Mouse (Mus musculus) left cerebral cortex, postnatal 14 days (tissue): Measurements from ENCODE around the gene Megf8. TPM values are rescaled to one million over a fixed set of nuclear protein-coding genes. Genes with fewer than 3 reads are reported as not detected.

Experiments used
- DNase-seq, 2 experiments: peaks; one replicate each; pipeline ENCODE4 v3.0.0; 2021 to 2022; ENCODE audit warnings: low spot score in 2 of 2, mixed read lengths in 1 of 2
- intact Hi-C: fragments of 180-260 bp; cut with DNase I; formaldehyde crosslinking; loops from one replicate; pipeline ENCODE4 v1.15.1; 2025
- total RNA-seq, 2 experiments: library from RNA; stranded (reverse); gene quantifications; 2 replicates each; pipeline ENCODE4 v1.2.3; 2021

The Megf8 gene
- total RNA-seq, 2 experiments from 2014 or later, result 97.4 to 97.8 TPM

DNA sequence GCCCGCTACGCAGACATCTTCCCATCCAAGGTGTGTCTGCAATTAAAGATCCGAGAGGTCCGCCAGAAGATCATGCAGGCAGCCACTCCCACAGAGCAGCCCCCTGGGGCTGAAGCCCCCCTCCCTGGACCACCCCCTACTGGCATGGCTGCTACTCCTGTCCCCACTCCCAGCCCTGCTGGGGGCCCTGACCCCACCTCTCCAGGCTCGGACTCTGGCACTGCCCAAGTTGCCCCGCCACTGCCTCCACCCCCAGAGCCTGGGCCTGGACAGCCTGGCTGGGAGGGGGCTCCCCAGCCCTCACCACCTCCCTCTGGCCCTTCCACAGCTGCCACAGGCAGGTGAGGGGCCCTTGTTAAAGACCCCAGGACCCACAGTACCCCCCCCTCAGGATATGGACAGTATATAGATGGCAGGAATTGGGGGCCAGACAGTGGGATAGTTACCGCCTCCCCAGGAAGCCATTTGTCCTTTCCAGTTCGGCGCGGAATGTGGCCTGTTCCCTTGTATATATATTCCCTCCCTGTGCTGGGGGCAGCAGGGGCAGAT is 23.7 kb upstream of the Megf8 start:
- DNase-seq, result no peak
- intact Hi-C loops, result no loop called here

GRCm38 (mm10) chr7:25294495-25294894 is 22.5 kb upstream of the Megf8 start:
- no peak for DNase-seq
- intact Hi-C loops, result no loop called here

DNA sequence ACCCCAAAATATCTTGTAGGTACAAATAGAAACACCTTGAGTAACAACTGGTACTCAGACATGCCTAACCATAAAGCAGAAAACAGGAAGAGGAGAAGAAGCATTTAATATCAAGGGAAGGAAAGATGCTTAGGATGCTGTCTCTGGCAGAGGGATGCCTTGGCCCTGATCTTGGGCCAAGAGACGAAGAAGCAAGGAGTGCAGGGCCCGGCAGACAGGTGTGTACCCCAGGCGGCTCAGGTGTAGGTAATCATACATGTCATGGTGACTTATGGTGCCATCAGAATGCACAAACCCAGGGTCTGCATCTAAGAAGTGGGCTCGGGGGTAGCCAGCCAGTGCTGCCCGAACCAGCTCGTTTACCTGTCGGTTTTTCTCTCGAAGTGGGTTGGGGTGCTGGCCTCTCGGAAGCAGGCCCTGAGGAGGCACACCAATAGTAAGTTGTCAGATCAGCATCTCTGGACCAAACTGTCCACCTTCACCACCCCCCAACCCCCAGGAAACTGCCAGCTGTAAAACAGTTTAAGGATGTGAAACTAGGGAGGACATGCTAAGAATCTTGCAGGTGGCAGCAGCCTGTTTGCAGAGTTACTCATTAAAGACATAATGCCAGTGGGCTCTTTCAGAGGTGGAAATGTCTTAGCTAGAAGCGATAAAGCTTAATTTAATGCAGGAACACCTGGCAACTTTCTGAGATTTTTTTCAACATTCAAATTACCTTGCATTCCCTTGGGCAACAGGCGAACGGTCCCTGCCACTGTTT is 21.8 kb upstream of the Megf8 start:
- intact Hi-C loops, result no loop called here
- DNase-seq, result no peak

DNA sequence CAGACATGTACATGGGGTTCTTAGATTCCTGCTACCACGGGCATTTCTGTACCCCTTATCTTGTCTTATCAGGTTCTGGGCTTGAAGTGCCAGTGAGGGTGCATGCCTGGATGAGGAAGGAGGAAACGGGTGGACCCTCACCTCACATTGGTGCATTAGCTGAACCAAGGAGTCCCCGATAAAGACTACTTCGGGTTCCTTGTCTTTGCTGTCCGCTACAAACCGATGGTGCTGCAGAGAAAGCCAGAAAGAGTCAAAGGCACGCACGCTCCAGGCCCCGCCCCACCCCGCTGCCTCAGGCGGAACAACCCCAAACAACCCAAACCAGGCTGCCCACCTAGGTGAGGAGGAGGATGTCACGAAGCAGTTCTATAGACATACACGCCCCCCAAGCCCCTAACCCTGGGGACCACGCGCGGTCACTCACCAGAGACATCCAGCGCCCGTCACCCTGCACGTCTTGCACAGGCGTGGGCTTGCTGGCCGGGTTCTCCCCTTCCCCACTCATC is 20.0 kb upstream of the Megf8 start:
- DNase-seq, result no peak
- intact Hi-C loops, result no loop called here

- intact Hi-C loops, result no loop called here
- peak; percentile 86 to 94 for DNase-seq
Measured at GRCm38 (mm10) chr7:25297454-25298325, 19.3 kb upstream of the Megf8 start, which contains the start of gene Pafah1b3. TSS of gene Pafah1b3 (minus strand) at chr7:25297986.

DNA sequence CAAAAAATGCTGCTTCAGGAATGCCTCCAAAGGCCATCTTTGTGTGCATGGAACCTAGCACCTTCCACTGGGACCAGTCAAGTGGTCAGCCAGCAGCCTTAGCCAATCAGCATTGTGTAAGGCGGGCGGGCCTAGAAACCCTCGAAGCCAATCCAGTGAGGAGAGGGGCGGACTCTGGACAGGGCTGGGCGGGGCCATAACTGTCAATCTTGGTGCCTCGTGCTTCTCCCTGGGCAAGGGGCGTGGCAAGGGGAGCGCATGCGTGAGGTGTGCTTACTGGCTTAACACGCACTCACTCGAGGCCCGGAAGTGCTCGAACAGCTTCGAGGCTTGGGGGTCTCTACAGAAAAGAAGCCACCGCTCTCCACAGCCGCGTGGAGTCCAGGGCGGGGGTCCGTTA is 15.9 kb upstream of the Megf8 start, which contains the start of gene Prr19:
Prr19 (plus strand) TSS at position 349 of the 400 bp plus-strand sequence.
- intact Hi-C loops, result no loop called here
- no peak for DNase-seq

DNA sequence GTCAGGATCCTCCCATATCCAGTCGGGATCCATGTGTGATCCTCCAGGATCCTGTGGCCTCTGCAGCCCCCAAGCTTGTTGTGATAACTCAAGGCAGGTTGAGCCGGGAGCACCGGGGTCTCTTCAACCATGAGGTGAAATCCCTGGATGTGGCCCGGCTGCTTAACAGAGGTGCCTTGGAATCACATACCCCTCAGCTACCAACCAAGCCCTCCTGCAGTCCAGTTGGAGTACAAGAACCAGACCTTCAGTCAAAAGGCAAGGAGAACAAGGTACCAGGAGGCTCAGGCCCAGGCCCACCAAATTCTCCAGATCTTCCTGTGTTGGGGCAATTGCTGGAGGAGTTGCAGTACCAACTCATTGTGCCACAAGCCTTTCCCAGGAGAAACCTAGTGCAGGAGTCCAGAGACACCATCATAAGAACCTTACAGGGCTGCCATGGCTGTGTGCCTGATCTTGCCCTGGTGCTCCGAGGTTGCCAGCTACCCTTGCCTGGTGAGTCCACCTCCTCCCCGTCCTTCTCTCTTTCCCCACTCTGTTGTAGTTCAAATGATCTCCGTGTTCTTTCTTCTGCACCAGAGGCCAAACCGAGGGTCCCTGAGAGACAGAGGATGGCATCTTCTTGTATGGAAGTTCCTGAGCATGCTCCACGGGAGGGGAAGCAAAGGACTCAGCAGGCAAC is 13.8 kb upstream of the Megf8 start:
- no peak for DNase-seq
- intact Hi-C loops, result no loop called here

DNA sequence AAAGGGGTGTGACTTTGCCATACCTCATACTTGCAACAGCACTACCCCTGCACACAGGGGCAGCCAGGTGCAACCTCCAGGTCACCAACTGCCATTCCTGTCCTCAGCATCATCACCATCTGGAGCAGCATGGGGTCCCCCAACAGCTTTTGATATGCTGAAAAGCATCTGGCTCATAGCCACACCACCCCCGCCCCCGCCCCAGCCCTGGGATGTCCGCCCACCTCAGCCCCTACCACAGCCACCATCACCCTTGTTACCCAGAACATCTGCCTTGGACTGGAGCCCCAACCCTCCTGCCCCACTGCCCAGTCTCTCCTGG is 13.3 kb upstream of the Megf8 start:
- DNase-seq, result no peak
- intact Hi-C loops, result no loop called here

DNA sequence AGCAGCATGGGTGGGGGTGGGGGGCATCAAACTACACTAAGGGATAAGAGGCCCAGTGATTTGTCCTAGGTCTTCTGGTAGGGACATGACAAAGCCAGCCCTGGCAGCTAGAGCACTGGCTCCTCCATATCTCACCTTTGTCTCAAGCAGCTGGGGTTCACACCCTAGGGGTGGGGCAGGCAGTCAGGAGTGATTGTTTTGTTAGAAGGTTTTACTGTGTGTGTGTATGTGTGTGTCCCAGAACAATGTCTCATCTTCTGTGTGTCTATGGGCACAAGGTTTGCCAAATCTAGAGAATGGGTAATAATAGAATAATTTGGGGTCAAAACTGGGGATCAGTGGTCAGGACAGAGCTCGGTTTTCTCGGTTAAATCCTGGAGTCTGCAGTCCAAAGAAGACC is 11.5 kb upstream of the Megf8 start:
- no peak for DNase-seq
- intact Hi-C loops, result no loop called here

GRCm38 (mm10) chr7:25305956-25306613 is 10.9 kb upstream of the Megf8 start, which contains the start of gene Tmem145:
TSS of gene Tmem145 (plus strand) at chr7:25306106.
- no peak for DNase-seq
- intact Hi-C loops, result no loop called here

DNA sequence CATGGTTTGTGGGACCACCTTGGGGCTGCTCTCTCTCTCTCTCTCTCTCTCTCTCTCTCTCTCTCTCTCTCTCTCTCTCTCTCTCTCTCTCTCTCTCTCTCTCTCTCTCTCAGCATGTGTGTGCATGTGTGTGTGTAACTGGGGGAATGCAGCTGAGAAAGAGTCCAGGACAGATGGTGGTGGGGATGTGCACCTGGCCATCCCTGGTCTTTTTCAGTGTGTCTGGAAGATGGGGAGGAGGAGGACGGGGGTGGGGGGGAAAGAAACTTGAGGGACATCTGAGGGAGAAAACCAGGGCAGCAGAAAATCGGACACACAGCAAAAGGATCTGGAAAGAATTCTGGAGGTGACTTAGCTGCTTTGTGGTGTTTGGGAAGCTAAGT is 10.4 kb upstream of the Megf8 start:
- no peak for DNase-seq
- intact Hi-C loops, result no loop called here

GRCm38 (mm10) chr7:25308702-25309318 is 8.2 kb upstream of the Megf8 start:
- intact Hi-C loops, result no loop called here
- no peak for DNase-seq

- no peak for DNase-seq
- intact Hi-C loops, result no loop called here
Measured at GRCm38 (mm10) chr7:25309425-25309824, 7.5 kb upstream of the Megf8 start.

DNA sequence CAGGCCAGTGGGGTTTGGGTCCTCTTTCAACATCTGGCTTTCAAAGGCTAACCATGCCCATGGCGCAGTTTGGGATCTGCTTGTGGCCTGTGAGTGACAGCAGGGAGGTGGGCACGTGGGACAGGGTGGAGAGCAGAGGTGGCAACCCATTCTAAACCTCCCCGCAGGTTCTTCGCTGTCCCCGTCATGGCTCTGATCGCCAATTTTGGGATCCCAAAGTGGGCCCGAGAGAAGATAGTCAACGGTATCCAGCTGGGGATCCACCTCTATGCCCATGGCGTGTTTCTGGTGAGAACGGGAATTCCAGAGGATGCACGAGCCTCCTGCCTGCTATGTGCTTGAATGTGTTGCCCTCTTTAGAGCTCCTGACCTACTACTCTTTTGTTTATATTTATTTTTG is 5.8 kb upstream of the Megf8 start:
- no peak for DNase-seq
- intact Hi-C loops, result loop anchor here (10.0 kb wide), 1 partner anchor 226 kb away; no protein-coding TSS in a partner anchor

DNA sequence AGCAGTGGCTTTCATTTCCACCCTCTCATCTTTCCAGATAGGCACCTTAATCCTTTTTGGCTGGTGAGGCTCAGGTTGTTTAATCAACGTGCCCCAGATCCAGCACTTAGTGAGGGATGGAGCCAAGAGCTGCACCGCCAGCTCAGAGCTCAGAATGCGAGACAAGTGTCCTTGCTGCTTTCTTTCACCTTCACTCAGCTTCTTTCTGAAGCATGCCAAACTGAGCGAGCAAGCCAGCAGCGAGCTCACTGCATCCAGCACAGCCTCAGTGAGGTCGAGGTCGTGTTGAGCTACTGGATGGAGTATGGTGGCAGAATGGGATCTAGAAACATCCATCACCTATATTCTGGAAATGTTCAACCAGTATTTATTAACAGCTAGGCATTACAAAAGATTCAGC is 3.6 kb upstream of the Megf8 start:
- intact Hi-C loops, result loop anchor here (10.0 kb wide), 1 partner anchor 229 kb away; no protein-coding TSS in a partner anchor
- DNase-seq, result no peak

DNA sequence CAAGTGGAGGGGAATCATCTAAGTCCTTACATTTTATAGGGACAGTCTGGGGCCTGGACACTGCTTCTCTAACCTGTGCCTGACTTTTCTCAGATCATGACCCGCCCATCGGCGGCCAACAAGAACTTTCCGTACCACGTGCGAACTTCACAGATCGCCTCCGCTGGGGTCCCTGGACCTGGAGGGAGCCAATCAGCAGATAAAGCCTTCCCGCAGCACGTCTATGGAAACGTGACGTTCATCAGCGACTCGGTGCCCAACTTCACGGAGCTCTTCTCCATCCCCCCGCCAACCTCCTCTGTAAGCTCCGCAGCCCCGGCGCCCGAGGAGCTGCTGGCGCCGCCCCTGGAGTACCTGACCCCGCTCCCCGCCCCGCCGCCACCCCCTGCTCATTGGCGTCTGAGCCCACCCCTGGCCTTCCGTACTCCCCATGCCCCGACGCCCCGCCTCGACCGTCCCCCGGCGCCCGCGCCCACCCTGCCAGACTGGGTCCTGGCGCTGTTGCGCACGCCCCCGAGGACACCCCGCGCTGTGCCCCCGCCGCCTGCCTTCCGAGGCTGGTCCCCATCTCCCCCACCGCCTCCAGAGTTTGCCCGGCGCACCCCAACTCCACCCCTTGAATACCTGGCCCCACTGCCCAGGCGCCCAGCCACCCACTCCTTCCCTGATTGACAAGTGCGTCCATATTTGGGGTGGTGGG is 2.2 kb upstream of the Megf8 start:
- no peak for DNase-seq
- intact Hi-C loops, result loop anchor here (5.0 to 10.0 kb wide), 2 partner anchors 32 to 230 kb away; no protein-coding TSS in a partner anchor

- no peak for DNase-seq
- intact Hi-C loops, result loop anchor here (2.0 to 10.0 kb wide), 3 partner anchors 33 to 231 kb away; no protein-coding TSS in a partner anchor
Measured at GRCm38 (mm10) chr7:25315306-25316041, 1.5 kb upstream of the Megf8 start.
